Mouse (Mus musculus): ENCODE measurements at regions not wholly inside any gene's neighbourhood (a gene's known extent, or its start where the extent isn't known, plus 50 kb on each side); places are given as distances from the start of the nearest gene placed in this dataset.

DNA sequence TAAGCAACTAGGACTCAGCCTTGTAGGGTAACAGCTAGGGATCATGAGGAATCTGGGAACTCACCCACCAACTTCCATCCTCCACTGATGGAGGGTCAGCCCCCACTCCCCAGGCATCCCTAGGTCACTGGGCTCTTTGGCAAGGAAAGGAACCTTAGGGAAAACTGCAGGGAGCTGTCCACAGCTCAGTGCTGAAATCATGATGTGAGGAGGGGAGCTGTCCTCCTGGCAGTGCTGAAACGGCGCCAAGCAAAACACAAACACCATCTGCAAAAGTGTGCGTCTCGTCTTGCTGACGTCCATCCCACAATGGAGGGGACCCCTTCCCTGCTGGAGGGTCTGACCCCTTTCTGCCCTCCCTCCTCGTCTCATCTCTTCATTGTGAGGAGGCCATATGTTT, 68.6 kb upstream of the Rph3a start:
- peak; percentile 58 for DNase-seq (ENCODE audit: low spot score in 2 of 2)

- DNase-seq (ENCODE audit: low spot score in 2 of 2): no peak
Observed at GRCm38 (mm10) chr5:121076741-121077140, 66.8 kb upstream of the Rph3a start.

GRCm38 (mm10) chr5:121068821-121069220, 58.9 kb upstream of the Rph3a start:
- DNase-seq (ENCODE audit: low spot score in 2 of 2): no peak

- DNase-seq (ENCODE audit: low spot score in 2 of 2): no peak
Observed at GRCm38 (mm10) chr5:121064721-121065120, 54.8 kb upstream of the Rph3a start.

DNA sequence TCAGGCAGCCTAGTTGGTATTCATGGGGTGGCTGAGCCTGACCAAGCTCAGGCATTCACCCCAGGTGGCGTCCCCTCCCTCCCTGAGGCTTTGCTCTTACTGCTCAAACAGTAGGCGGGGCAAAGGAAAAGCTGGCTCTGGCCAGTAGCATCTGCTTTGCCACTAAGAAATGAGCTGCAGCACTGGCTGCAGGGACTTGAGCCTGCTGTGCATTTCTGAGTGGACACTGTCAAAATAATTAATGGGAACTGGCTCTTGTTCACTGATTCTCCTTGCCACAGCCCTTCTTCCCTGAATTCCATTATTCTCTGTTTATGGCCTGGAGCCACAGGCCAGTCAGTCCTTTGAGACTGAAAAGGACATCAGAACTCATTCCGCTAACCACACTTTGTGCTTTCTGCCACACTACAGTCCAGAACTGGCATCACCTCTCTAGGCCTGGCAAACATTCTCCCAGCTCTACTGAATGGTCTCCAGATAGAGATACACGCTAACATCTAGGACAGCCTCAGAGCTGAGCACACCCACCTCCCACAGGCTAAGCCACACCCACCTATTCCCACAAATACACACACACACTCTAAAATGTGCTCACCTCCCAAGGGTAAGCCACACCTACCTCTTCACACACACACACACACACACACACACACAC, 53.2 kb upstream of the Rph3a start:
- no peak for DNase-seq (ENCODE audit: low spot score in 2 of 2)

GRCm38 (mm10) chr5:121061688-121062087, 51.8 kb upstream of the Rph3a start:
- DNase-seq (ENCODE audit: low spot score in 2 of 2): no peak
